Mouse (Mus musculus) liver (tissue): ENCODE measurements around the gene Aip.
"Not testable (repeated sequence)": the region's sequence is repeated elsewhere in the genome, so short reads cannot be mapped to it uniquely, and the experiment has no call there.

Source experiments
- DNase-seq: peaks from one replicate; pipeline ENCODE4 v3.0.0-alpha.2; 2020; ENCODE audit warnings: mixed read lengths

Gene Aip

GRCm38 (mm10) chr19:4151898-4152297, 26.2 kb upstream of the Aip start:
- no peak for DNase-seq

GRCm38 (mm10) chr19:4151488-4151860, 25.8 kb upstream of the Aip start:
- no peak for DNase-seq

DNA sequence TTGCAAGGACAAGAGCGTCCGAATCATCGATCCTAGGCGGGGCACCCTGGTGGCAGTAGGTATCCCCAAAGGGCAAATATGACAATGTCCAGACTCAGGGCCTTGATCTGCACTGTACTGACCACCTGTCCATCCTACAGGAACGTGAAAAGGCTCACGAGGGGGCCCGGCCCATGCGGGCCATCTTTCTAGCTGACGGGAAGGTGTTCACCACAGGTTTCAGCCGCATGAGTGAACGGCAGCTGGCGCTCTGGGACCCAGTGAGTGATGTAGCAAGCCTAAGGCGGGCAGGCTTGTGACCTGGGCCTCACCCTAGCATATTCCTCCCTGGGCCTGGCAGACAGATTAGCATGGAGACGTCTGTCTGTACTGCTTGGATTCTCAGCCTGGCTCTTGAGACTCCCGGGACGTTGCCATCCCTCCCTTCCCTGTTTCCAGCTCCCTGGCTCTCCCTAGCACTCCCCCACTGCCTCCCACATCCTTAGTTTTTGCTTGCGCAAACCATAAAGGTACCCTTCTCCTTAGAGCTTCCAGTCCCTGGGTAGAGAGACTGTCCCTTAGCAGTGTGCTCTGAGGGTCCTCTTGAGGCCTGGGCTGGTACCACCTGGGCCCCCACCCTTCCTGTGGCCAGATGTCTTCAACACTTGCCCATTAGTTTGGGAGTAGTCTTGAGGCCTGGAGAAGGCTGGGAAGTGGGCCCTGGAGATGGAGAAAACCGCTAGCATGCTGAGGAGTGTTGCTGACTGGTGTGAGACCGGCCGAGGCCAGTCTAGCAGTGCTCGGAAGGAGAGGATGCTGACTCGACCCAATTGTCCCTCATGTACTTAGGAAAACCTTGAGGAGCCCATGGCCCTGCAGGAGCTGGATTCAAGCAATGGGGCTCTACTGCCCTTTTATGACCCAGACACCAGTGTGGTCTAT, 25.2 kb upstream of the Aip start:
- no peak for DNase-seq

DNA sequence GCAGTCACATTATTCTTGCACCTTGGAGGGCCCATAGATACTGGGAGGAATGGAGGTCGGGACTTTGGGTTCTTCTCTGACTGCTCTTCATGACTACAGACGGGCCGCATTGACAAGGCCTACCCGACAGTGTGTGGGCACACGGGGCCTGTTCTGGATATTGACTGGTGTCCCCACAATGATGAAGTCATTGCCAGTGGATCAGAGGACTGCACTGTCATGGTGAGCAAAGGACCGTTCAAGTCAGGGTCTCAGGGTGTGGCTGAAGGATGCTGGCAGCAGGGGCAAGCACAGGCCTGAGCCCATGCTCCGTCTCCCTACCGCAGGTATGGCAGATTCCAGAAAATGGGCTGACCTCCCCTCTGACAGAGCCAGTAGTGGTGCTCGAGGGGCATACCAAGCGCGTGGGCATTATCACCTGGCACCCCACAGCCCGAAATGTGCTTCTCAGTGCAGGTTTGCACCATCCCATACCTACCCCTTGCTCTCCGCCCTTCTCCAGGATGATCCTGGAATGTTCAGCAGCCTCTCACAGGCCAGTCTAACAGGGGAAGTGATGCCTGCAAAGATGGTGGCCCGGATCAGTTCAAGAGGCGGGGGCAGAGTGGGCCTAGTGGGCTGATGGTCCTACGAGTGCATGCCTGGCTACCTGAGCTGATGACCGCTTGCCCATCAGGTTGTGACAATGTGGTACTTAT, 24.3 kb upstream of the Aip start:
- DNase-seq: no peak

- no peak for DNase-seq
Observed at GRCm38 (mm10) chr19:4149283-4149682, 23.6 kb upstream of the Aip start.

DNA sequence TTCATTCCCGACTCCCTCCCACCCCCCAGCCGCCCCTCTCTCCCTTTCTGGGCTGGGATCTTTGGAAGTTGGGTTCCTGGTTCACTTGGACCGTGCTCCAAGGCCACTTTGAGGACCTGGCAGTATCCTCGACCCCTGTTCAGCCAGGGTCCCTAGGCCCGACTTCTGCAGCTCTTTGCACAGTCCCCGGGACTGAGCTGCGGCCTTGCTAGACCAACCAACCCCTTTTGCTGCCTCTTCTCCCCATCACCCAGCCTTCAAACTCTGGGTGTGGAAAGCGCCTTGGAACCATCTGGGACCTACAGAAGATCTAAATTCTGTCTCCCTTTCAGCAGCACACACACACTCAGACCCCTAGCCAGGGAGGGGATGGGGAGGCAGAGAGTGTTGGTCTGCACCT, 23.2 kb upstream of the Aip start:
- no peak for DNase-seq

GRCm38 (mm10) chr19:4148491-4148806, 22.8 kb upstream of the Aip start, which contains the start of gene Coro1b:
Coro1b (plus strand) TSS chr19:4148619.
- peak; percentile 97 for DNase-seq

DNA sequence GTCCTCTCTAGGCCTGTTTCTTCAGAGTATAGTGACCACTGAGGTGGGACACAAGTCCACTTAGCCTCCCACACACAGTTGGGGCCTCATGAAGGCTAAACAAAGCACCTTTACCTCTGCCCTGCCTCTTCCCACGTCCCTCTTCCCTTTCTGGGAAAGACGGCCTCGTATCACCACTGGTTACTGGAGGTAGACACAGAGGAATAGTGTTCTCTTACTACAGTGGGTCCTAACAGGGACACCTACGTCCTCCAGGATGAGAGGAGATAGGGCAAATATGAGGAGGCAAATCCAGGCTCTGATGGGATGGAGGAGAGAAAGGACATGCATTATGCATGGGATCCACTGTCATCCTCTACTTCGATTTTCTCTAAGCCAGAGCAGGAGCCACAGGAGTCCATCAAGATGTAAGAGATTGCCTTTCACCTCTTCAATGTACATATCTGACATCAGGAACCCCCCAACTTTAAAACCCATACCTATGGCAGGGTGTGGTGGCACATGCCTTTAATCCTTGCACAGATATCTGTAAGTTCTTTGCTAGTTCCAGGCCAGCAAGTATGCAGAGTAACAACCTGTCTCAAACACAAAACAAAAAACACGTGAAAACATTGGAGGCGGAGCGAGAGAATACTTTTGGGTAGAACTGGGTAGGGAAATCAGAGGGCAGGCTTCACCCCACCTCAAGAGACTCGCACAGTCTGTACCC, 22.3 kb upstream of the Aip start:
- DNase-seq: no peak

DNA sequence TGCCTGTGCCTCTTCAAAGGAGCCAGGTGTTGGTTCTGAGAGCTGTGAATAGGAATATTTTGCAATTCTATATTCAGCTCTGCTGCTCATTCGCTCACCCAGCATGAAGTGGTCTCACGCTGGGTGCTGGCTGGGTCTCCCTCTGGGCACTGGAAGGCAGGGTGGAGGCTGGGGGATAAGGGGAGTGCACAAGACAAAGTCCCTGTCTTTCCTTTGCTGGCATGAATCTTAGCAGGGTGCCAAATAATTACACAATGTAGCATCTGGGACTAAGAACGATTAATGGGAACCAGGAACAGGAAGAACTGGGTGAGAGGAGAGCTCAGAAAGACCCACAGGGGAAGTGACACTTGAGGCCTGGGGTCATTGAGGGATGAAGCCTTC, 21.4 kb upstream of the Aip start:
- no peak for DNase-seq

GRCm38 (mm10) chr19:4146366-4147021, 20.8 kb upstream of the Aip start:
- no peak for DNase-seq

GRCm38 (mm10) chr19:4145936-4146335, 20.3 kb upstream of the Aip start:
- no peak for DNase-seq

GRCm38 (mm10) chr19:4144550-4145498, 19.2 kb upstream of the Aip start:
- no peak for DNase-seq

DNA sequence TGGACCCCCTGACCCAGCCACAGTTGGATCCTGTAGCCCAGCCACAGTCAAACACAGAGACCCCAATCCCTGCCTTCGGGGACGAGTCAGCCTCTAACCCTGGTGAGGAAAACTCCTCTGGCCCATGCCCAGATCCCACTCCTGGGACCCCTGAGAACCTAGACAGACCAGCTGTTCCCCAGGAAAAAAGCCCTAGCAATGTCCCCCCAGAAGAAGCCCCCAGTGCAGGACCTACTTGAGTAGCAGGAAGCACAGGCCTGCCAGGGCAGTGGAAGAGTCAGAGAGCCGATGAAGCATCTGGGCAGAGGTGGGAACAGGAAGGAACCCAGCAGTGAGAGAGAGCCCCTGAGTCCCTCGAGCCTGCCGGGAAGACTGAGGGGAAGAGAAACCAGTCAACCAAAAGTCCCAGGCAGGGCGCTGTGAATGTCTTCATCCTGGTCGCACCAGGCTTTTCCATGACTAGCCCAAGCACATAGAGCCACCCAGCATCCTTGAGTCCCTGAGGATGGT, 18.2 kb upstream of the Aip start, which contains the start of gene Cabp4:
TSS of gene Cabp4 (minus strand) at position 275 of the 510 bp plus-strand sequence.
- DNase-seq: no peak

DNA sequence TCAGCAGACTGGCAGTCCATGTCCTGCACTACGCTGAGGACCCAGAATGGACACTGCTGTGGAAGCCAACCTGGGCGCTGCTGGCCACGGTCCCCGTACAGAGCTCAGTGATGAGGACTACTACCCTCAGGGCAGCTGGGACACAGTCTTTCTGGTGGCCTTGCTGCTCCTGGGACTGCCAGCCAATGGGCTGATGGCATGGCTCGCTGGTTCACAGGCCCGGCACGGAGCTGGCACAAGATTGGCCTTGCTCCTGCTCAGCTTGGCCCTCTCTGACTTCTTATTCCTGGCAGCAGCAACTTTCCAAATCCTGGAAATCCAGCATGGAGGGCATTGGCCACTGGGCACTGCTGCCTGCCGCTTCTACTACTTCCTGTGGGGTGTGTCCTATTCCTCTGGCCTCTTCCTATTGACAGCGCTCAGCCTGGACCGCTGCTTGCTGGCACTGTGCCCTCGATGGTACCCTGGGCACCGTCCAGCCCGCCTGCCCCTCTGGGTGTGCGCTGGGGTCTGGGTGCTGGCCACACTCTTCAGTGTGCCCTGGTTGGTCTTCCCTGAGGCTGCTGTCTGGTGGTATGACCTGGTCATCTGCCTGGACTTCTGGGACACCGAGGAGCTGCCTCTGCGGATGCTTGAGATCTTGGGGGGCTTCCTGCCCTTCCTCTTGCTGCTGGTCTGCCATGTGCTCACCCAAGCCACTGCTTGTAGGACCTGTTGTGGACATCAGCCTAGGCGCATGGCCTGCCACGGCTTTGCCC, 16.9 kb upstream of the Aip start:
- no peak for DNase-seq

GRCm38 (mm10) chr19:4140147-4140546, 14.5 kb upstream of the Aip start:
- DNase-seq: no peak

DNA sequence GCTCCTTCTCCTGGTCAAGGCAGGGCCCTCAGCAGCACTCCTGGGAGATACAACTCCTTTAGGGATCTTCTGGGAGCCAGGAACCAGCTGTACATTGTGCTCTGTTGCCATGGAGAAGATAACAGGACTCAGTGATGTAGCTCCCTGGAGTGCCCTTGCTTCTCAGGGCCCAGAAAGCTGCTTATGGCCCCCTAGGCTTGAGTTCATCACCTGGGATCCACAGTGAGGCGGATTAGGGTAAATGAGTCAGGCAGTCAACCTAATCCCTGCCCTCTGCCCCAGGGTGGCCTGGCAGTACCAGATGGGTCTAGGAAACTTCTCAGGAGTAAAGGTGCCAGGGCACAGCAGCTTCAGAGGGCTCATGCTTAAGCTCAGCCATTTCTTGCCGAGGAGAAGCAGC, 13.8 kb upstream of the Aip start, which contains the start of gene Gpr152:
TSS of gene Gpr152 (plus strand) at position 342 of the 400 bp plus-strand sequence.
- no peak for DNase-seq

- DNase-seq: no peak
Observed at GRCm38 (mm10) chr19:4137913-4138312, 12.3 kb upstream of the Aip start.

GRCm38 (mm10) chr19:4136463-4136862, 10.8 kb upstream of the Aip start:
- no peak for DNase-seq

DNA sequence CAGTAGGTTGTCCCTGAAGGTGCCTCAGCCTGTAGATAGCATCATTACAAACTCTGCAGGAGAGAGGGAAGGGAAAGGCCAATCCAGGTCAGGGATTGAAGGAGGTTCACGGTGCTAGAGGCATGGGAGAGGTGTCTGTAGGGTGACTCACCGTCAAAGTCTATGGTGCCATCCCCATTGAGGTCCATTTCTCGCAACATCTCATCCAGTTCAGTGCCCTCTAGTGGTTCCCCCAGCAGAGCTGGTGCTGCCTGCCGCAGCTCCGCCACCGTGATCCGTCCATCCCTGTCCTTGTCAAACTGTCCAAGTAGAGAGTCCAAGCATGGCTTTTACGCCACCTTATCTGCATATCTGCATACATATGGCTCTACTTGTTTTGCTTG, 10.3 kb upstream of the Aip start:
- DNase-seq: not testable (repeated sequence)

DNA sequence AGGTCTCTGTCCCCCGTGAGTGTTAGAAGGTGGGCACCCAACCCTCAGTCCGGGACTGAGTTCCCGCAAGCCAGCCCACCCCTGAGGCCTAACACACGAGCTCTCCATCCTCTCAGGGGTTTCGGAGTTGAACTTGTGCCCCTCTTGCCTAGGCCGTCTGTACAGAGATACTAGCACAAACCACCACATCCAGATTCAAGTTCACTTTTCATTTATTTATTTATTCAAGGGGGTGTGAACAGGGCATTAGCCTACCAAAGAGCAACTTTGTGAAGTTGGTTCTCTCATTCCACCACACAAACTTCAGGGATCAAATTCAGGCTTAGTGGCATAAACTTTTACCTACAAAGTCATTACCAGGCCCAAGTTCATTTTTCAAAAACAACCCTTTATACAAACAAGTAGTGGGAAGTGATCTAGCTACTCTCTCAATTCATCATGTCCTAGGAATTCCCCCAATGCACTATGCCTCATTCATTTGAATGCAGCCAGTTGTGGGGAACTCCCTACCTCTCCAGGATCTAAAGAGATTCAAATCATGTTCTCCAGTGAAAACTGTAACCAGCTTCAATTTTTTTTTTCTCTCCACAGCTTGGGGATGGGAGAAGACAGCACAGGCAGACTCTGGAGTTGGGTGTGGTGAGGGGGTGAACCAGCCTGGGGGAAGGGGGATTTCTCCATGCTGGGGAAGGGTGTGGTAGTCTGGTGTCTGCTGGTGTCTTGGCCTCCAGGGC, 9.7 kb upstream of the Aip start:
- not testable (repeated sequence) for DNase-seq
